Comparison of ENCODE assay signal across 28 mouse cellular contexts in the genomic region with DNA sequence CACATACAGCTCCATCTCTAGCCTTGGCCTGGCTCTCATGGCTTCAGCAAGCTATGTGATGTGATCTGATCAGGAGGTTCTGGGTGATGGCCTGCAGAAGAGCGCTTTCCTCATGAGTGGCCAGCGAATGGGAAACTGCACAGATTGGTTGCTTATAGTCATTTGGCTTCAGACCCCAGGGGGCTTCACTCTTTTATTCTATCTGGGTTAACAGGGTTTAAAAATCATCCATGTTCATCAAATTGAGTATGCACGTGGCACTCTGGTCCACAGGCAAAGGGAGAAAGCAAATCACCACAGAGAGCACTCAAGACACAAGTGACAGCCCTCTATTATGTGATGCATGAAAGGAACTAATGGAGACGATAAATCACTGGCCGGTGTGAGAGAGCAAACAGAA. TPM values are rescaled to one million over a fixed set of nuclear protein-coding genes. Genes with fewer than 3 reads are reported as not detected.
A peak's percentile ranks its signal among the peaks of the same experiment; 100 is the strongest.
DNase-seq lines count a peak whose midpoint lies in the region; ATAC-seq lines count a peak whose summit lies in the region.
"Had no signal": no experiment of that assay in that cellular context is flagged by ENCODE, and none has a peak within 500 bp of the region (broad histone marks: within the 10 kb centered on the region; RNA-seq: fewer than 3 reads in every experiment).

No protein-coding gene starts in this region.

- peaks cover 60% of the 10 kb centered on the region for H3K36me3 ChIP-seq in hindbrain, embryonic 12.5 days
- peaks cover 97% of the 10 kb centered on the region for H3K36me3 ChIP-seq in hindbrain, embryonic 10.5 days
- peaks cover 68% of the 10 kb centered on the region for H3K36me3 ChIP-seq in neural tube, embryonic 12.5 days
- H3K36me3 ChIP-seq in neural tube, embryonic 15.5 days, result peaks cover 44% of the 10 kb centered on the region
- H3K36me3 ChIP-seq: G1E had no signal

- no peak for DNase-seq in hindbrain, embryonic 10.5 days (ENCODE audit: low spot score)
- peak; percentile 60 for DNase-seq in retina, postnatal 1 day
- no peak for DNase-seq in cerebellum, adult 8-10 months
- DNase-seq: adrenal gland, postnatal 14 days; B cell, adult 2 months; cerebellum, adult 11 months; embryo, embryonic 11 days; gastrocnemius, postnatal 25 days; heart, adult 2 months; heart, postnatal 14 days; heart, postnatal 4 days had no signal

- peaks cover 5% of the 10 kb centered on the region; the same call in 1 of the 2 replicates for H3K4me1 ChIP-seq in hindbrain, embryonic 12.5 days
- H3K4me1 ChIP-seq in hindbrain, embryonic 10.5 days (replicated peaks), result peaks cover 3% of the 10 kb centered on the region; the same call in 1 of the 2 replicates
- H3K4me1 ChIP-seq in neural tube, embryonic 12.5 days, result peaks cover 6% of the 10 kb centered on the region
- peaks cover 8% of the 10 kb centered on the region for H3K4me1 ChIP-seq in neural tube, embryonic 15.5 days
- H3K4me1 ChIP-seq: embryonic facial prominence, embryonic 10.5 days; embryonic facial prominence, embryonic 13.5 days; forebrain, embryonic 15.5 days; heart, embryonic 10.5 days; heart, embryonic 13.5 days; hindbrain, embryonic 15.5 days had no signal

- no peak overlapping the region for H3K27ac ChIP-seq in hindbrain, embryonic 12.5 days
- no peak overlapping the region for H3K27ac ChIP-seq in hindbrain, embryonic 10.5 days
- no peak overlapping the region for H3K27ac ChIP-seq in neural tube, embryonic 12.5 days
- no peak overlapping the region for H3K27ac ChIP-seq in neural tube, embryonic 15.5 days (replicated peaks)
- H3K27ac ChIP-seq: embryonic facial prominence, embryonic 10.5 days; embryonic facial prominence, embryonic 13.5 days; forebrain, embryonic 12.5 days; forebrain, embryonic 15.5 days; heart, adult 2 months; heart, embryonic 10.5 days; heart, embryonic 13.5 days; hindbrain, embryonic 15.5 days had no signal

- no peaks in the 10 kb centered on the region for H3K9me3 ChIP-seq in hindbrain, embryonic 12.5 days (replicated peaks)
- H3K9me3 ChIP-seq in hindbrain, embryonic 10.5 days, result 0 out of 2 replicates have a peak, but pooled peaks cover 2% of the 10 kb centered on the region
- no peaks in the 10 kb centered on the region for H3K9me3 ChIP-seq in neural tube, embryonic 12.5 days
- no peaks in the 10 kb centered on the region for H3K9me3 ChIP-seq in neural tube, embryonic 15.5 days (replicated peaks)
- H3K9me3 ChIP-seq: embryonic facial prominence, embryonic 10.5 days; forebrain, embryonic 12.5 days; forebrain, embryonic 15.5 days; G1E; heart, embryonic 10.5 days; hindbrain, embryonic 15.5 days had no signal

- ATAC-seq in hindbrain, embryonic 12.5 days (ENCODE audit: low FRiP score), result 0 out of 2 replicates have a peak, but pooled peaks have one; percentile 24
- peak; percentile 46; the same call in 1 of the 2 replicates for ATAC-seq in neural tube, embryonic 12.5 days (ENCODE audit: low FRiP score, low read depth)
- no peak for ATAC-seq in neural tube, embryonic 15.5 days (ENCODE audit: low FRiP score)
- ATAC-seq: forebrain, embryonic 15.5 days; inflammation-experienced regulatory T-cells, adult 6 months; intestine, embryonic 16.5 days; Patski had no signal

- no peak overlapping the region for H3K9ac ChIP-seq in hindbrain, embryonic 12.5 days
- H3K9ac ChIP-seq in neural tube, embryonic 12.5 days, result no peak overlapping the region
- H3K9ac ChIP-seq in neural tube, embryonic 15.5 days (replicated peaks), result no peak overlapping the region
- H3K9ac ChIP-seq: embryonic facial prominence, embryonic 13.5 days; forebrain, embryonic 12.5 days; forebrain, embryonic 15.5 days; heart, embryonic 13.5 days; hindbrain, embryonic 15.5 days had no signal

- H3K4me3 ChIP-seq in hindbrain, embryonic 12.5 days, result no peak overlapping the region
- H3K4me3 ChIP-seq in hindbrain, embryonic 10.5 days, result no peak overlapping the region
- no peak overlapping the region for H3K4me3 ChIP-seq in neural tube, embryonic 12.5 days
- no peak overlapping the region for H3K4me3 ChIP-seq in neural tube, embryonic 15.5 days (replicated peaks)
- H3K4me3 ChIP-seq: embryonic facial prominence, embryonic 10.5 days; embryonic facial prominence, embryonic 13.5 days; erythroblast, embryonic 14.5 days; forebrain, embryonic 12.5 days; forebrain, embryonic 15.5 days; heart, adult 2 months; heart, embryonic 10.5 days; heart, embryonic 13.5 days; hindbrain, embryonic 15.5 days had no signal

- H3K27me3 ChIP-seq in hindbrain, embryonic 12.5 days, result no peaks in the 10 kb centered on the region
- H3K27me3 ChIP-seq in hindbrain, embryonic 10.5 days (ENCODE audit: insufficient read depth, poor library complexity, severe bottlenecking), result no peaks in the 10 kb centered on the region
- H3K27me3 ChIP-seq in neural tube, embryonic 12.5 days (replicated peaks), result no peaks in the 10 kb centered on the region
- no peaks in the 10 kb centered on the region for H3K27me3 ChIP-seq in neural tube, embryonic 15.5 days (replicated peaks)
- H3K27me3 ChIP-seq: CH12.LX; embryonic facial prominence, embryonic 13.5 days; forebrain, embryonic 12.5 days; forebrain, embryonic 15.5 days; heart, embryonic 13.5 days; hindbrain, embryonic 15.5 days; Patski had no signal

- H3K4me2 ChIP-seq in hindbrain, embryonic 12.5 days (replicated peaks), result no peak overlapping the region
- no peak overlapping the region for H3K4me2 ChIP-seq in neural tube, embryonic 12.5 days (replicated peaks)
- H3K4me2 ChIP-seq in neural tube, embryonic 15.5 days, result no peak overlapping the region
- H3K4me2 ChIP-seq: embryonic facial prominence, embryonic 13.5 days; forebrain, embryonic 12.5 days; forebrain, embryonic 15.5 days; heart, embryonic 13.5 days; hindbrain, embryonic 15.5 days had no signal

- 69% methylated on average over 5 of the region's 5 CpGs for WGBS in hindbrain, embryonic 12.5 days
- 85% methylated on average over 5 of the region's 5 CpGs for WGBS in hindbrain, embryonic 10.5 days
- 59% methylated on average over 5 of the region's 5 CpGs for WGBS in neural tube, embryonic 12.5 days
- WGBS in neural tube, embryonic 15.5 days, result 39% methylated on average over 5 of the region's 5 CpGs

RNA-seq across cellular contexts. Expression of gene Tagln3, which starts 11.1 kb away (rescaled TPM):
- polyA plus RNA-seq in hindbrain, embryonic 12.5 days (2016; fragmentation: Nextera tagmentation; extraction: Ambion mirVana), result 410 and 414 TPM in 2 replicates
- polyA plus RNA-seq in hindbrain, embryonic 10.5 days (2016; fragmentation: Nextera tagmentation; extraction: Ambion mirVana), result 193 and 362 TPM in 2 replicates
- 584 and 621 TPM in 2 replicates for polyA plus RNA-seq in neural tube, embryonic 12.5 days (2016; fragmentation: Nextera tagmentation; extraction: Ambion mirVana)
- 451 and 532 TPM in 2 replicates for polyA plus RNA-seq in neural tube, embryonic 15.5 days (2015; fragmentation: Nextera tagmentation; extraction: Ambion mirVana)
- polyA plus RNA-seq: G1E had no signal

RNA-seq across cellular contexts. Expression of gene Tmprss7, which starts 19.8 kb away (rescaled TPM):
- polyA plus RNA-seq in hindbrain, embryonic 12.5 days (2016; fragmentation: Nextera tagmentation; extraction: Ambion mirVana), result 0.23 and 0.31 TPM in 2 replicates
- 0.29 and 0.31 TPM in 2 replicates for polyA plus RNA-seq in hindbrain, embryonic 10.5 days (2016; fragmentation: Nextera tagmentation; extraction: Ambion mirVana)
- polyA plus RNA-seq in neural tube, embryonic 12.5 days (2016; fragmentation: Nextera tagmentation; extraction: Ambion mirVana), result 0.66 and 0.77 TPM in 2 replicates
- polyA plus RNA-seq in neural tube, embryonic 15.5 days (2015; fragmentation: Nextera tagmentation; extraction: Ambion mirVana), result 0.46 and 0.49 TPM in 2 replicates
- polyA plus RNA-seq: erythroblast, embryonic 14.5 days; G1E; heart, adult 2 months; heart, embryonic 10.5 days; heart, embryonic 16.5 days; inflammation-experienced regulatory T-cells, adult 6 months; Patski had no signal

RNA-seq across cellular contexts. Expression of gene Abhd10, which starts 29.5 kb away (rescaled TPM):
- polyA plus RNA-seq in hindbrain, embryonic 12.5 days (2016; fragmentation: Nextera tagmentation; extraction: Ambion mirVana), result 41.8 and 42.8 TPM in 2 replicates
- 42.2 and 46.3 TPM in 2 replicates for polyA plus RNA-seq in hindbrain, embryonic 10.5 days (2016; fragmentation: Nextera tagmentation; extraction: Ambion mirVana)
- polyA plus RNA-seq in neural tube, embryonic 12.5 days (2016; fragmentation: Nextera tagmentation; extraction: Ambion mirVana), result 47.0 and 47.4 TPM in 2 replicates
- 38.7 and 41.1 TPM in 2 replicates for polyA plus RNA-seq in neural tube, embryonic 15.5 days (2015; fragmentation: Nextera tagmentation; extraction: Ambion mirVana)

RNA-seq across cellular contexts. Expression of gene BC016579, which starts 59.4 kb away (rescaled TPM):
- polyA plus RNA-seq in hindbrain, embryonic 12.5 days (2016; fragmentation: Nextera tagmentation; extraction: Ambion mirVana), result 0.27 TPM in 1 of 2 replicates, not detected in the other
- polyA plus RNA-seq in hindbrain, embryonic 10.5 days (2016; fragmentation: Nextera tagmentation; extraction: Ambion mirVana), result not detected in 2 replicates
- polyA plus RNA-seq in neural tube, embryonic 12.5 days (2016; fragmentation: Nextera tagmentation; extraction: Ambion mirVana), result 0.11 TPM in 1 of 2 replicates, not detected in the other
- 0.29 TPM in 1 of 2 replicates, not detected in the other for polyA plus RNA-seq in neural tube, embryonic 15.5 days (2015; fragmentation: Nextera tagmentation; extraction: Ambion mirVana)
- polyA plus RNA-seq: erythroblast, embryonic 14.5 days; G1E; heart, adult 2 months; heart, embryonic 13.5 days; hindbrain, embryonic 15.5 days; inflammation-experienced regulatory T-cells, adult 6 months; Patski had no signal
